Mouse (Mus musculus): ENCODE data around the gene Gm3402.
"Not testable (repeated sequence)": the region's sequence is repeated elsewhere in the genome, so short reads cannot be mapped to it uniquely, and the experiment has no call there.

Gene Gm3402

DNA sequence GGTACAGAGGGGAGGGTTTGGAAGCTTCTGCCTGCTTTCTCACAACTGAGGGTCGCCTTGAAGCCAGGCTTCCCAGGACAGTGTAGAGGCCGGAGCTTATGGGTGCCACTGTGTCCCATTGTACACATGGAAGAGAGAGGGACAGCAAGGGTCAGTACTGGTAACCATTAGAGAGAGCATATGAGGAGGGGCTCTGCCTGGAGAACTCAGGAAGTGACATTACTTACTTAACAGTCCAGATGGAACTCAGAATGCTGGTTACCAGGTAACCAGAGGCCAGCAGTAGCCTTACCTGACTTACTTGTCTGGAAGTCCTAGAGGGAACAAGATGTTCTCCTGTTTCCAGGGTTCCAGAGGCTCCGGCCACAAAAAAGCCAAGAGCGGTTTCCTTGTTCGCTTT lies at the start of gene Gm3402:
TSS of gene Gm3402 (plus strand) at position 301 of the 400 bp plus-strand sequence.
- not testable (repeated sequence) for DNase-seq

DNA sequence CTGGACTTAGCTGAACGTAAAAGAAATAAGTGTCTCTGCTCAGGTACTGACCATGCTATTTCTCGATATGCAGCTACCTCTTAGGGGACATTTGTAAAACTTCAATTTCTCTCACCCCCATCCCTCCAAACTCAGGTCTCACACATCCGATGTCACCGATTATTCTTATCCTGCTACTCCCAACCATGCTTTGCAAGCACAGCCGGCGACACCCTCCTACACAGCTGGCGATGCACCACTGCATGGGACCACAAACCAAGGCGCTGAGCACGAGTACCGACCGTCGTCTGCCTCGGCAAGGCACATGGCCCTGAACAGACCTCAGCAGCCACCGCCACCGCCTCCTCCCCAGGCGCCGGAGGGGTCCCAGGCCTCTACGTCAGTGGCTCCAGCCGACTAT lies 47.3 kb upstream of the Gm3402 start:
- DNase-seq, result no peak

DNA sequence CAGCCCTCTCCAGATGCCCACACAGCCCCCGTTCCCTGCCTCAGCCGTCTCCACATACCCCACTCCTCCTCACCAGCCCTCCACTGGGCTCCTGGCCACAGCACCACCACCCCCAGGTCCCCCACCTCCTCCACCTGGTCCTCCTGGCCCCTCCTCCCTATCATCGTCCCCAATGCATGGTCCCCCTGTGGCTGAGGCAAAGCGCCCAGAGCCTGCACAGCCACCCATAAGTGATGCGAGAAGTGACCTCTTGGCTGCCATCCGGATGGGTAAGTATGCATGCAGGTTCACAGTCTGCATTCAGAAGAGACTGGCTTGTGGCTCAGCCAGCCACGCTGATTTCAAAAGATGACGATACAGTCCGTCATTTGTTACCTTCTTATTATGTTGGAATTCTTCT lies 45.6 kb upstream of the Gm3402 start:
- peak in 1 of 2 experiments; percentile 33 for DNase-seq

DNA sequence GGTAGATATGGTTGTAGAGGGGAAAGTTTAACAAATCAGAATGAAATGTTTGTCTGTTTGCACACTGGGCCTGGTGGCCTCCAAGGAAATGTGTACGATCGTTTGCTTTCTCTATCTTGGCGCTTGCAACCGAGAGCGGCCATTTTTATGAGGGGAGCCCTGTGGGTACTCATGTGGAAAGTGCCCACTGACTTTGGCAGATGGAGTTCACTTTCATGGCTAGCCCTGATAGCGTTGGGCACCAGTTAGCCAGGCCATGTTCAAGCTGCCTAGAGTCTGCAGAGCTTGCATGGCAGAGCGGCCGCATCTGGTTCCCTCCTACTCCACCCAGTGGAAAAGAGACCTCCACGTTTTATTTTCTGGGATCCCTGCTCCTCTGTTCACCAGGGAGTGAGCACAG lies 43.1 kb upstream of the Gm3402 start:
- DNase-seq, result no peak

DNA sequence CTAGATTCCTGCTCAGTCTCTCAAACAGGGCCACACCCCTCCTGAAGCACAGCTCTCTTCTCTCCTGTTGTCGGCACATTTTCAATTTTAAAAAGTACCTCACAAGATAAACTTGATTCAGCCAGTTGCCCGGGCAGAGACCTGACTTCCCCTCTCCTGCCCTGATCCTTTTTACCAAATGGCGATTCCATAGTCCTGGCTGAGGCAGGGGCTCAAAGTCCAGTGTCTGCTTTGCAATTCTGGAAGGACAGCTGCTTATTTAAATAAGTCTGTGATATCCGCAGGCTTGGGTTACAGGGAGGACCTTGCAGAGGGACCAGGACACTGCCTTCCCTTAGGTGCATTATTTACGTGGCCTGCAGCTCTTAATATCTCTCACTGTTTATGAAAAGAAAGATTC lies 42.6 kb upstream of the Gm3402 start:
- DNase-seq, result no peak

DNA sequence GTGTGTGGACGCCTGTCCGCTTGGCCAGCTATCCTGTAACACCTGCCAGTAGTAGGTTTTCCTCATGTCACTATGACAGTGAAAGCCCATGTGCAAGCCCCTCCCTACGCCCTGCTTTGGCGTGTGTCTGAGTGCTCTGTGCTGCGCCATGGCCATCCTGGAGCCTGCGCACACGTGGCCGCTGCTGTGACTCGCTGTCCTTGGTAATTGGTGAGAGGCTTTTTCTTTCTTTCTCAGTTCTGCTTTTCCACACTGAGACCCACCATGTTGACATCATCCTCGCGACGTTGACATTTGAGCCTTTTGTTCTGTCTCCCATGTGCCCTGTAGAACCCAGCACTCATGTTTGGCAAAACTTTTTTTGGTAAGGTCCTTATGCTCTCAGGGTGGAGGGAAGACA lies 42.1 kb upstream of the Gm3402 start:
- DNase-seq, result no peak

DNA sequence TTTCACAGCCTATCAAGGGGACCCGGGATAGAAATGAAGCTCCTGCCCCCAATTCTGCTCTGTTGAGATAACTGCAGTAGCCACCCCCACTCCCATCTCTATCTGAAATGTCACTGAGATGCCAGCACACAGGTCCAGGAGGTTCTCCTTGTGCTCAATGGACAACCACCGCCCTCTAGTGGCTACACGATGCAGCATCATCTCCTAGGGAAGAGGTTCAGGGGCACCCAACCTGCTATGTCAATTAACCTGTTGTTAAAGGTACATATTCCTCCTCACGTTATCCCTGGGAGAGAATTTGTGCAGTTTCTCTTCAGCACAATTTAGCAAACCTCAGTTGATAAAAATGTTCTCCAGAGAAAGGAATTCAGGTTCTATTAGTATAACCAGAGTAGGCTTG lies 34.4 kb upstream of the Gm3402 start:
- DNase-seq, result peak; percentile 61 to 75

DNA sequence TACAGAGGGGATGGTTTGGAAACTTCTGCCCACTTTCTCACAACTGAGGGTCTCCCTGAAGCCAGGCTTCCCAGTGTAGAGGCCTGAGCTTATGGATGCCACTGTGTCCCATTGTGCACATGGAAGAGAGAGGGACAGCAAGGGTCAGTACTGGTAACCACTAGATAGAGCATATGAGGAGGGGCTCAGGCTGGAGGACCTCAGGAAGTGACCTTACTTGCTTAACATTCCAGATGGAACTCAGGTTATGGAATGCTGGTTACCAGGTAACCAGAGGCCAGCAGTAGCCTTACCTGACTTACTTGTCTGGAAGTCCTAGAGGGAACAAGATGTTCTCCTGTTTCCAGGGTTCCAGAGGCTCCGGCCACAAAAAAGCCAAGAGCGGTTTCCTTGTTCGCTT lies 32.3 kb upstream of the Gm3402 start, which contains the start of gene Gm6408:
TSS of gene Gm6408 (plus strand) at position 301 of the 400 bp plus-strand sequence.
- DNase-seq, result not testable (repeated sequence)

DNA sequence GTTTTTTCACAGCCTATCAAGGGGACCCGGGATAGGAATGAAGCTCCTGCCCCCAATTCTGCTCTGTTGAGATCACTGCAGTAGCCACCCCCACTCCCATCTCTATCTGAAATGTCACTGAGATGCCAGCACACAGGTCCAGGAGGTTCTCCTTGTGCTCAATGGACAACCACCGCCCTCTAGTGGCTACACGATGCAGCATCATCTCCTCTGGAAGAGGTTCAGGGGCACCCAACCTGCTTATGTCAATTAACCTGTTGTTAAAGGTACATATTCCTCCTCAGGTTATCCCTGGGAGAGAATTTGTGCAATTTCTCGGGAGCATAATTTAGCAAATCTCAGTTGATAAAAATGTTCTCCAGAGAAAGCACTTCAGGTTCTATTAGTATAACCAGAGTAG lies 25.0 kb upstream of the Gm3402 start:
- DNase-seq, result peak; percentile 56 to 70

DNA sequence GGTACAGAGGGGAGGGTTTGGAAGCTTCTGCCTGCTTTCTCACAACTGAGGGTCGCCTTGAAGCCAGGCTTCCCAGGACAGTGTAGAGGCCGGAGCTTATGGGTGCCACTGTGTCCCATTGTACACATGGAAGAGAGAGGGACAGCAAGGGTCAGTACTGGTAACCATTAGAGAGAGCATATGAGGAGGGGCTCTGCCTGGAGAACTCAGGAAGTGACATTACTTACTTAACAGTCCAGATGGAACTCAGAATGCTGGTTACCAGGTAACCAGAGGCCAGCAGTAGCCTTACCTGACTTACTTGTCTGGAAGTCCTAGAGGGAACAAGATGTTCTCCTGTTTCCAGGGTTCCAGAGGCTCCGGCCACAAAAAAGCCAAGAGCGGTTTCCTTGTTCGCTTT lies 22.9 kb upstream of the Gm3402 start, which contains the start of gene Gm6370:
TSS of gene Gm6370 (plus strand) at position 301 of the 400 bp plus-strand sequence.
- not testable (repeated sequence) for DNase-seq

DNA sequence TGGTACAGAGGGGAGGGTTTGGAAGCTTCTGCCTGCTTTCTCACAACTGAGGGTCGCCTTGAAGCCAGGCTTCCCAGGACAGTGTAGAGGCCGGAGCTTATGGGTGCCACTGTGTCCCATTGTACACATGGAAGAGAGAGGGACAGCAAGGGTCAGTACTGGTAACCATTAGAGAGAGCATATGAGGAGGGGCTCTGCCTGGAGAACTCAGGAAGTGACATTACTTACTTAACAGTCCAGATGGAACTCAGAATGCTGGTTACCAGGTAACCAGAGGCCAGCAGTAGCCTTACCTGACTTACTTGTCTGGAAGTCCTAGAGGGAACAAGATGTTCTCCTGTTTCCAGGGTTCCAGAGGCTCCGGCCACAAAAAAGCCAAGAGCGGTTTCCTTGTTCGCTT lies 11.8 kb upstream of the Gm3402 start, which contains the start of gene 4930449I24Rik:
TSS of gene 4930449I24Rik (plus strand) at position 301 of the 400 bp plus-strand sequence.
- not testable (repeated sequence) for DNase-seq

DNA sequence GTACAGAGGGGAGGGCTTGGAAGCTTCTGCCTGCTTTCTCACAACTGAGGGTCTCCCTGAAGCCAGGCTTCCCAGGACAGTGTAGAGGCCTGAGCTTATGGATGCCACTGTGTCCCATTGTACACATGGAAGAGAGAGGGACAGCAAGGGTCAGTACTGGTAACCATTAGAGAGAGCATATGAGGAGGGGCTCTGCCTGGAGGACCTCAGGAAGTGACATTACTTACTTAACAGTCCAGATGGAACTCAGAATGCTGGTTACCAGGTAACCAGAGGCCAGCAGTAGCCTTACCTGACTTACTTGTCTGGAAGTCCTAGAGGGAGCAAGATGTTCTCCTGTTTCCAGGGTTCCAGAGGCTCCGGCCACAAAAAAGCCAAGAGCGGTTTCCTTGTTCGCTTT lies 11.6 kb downstream of the Gm3402 start, which contains the start of gene Gm3404:
TSS of gene Gm3404 (plus strand) at position 301 of the 400 bp plus-strand sequence.
- DNase-seq, result not testable (repeated sequence)

DNA sequence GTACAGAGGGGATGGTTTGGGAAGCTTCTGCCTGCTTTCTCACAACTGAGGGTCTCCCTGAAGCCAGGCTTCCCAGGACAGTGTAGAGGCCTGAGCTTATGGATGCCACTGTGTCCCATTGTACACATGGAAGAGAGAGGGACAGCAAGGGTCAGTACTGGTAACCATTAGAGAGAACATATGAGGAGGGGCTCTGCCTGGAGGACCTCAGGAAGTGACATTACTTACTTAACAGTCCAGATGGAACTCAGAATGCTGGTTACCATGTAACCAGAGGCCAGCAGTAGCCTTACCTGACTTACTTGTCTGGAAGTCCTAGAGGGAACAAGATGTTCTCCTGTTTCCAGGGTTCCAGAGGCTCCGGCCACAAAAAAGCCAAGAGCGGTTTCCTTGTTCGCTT lies 23.4 kb downstream of the Gm3402 start, which contains the start of gene Gm3409:
TSS of gene Gm3409 (plus strand) at position 301 of the 400 bp plus-strand sequence.
- DNase-seq, result not testable (repeated sequence)

DNA sequence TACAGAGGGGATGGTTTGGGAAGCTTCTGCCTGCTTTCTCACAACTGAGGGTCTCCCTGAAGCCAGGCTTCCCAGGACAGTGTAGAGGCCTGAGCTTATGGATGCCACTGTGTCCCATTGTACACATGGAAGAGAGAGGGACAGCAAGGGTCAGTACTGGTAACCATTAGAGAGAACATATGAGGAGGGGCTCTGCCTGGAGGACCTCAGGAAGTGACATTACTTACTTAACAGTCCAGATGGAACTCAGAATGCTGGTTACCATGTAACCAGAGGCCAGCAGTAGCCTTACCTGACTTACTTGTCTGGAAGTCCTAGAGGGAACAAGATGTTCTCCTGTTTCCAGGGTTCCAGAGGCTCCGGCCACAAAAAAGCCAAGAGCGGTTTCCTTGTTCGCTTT lies 41.9 kb downstream of the Gm3402 start, which contains the start of gene Gm3415:
TSS of gene Gm3415 (plus strand) at position 301 of the 400 bp plus-strand sequence.
- DNase-seq, result not testable (repeated sequence)

DNA sequence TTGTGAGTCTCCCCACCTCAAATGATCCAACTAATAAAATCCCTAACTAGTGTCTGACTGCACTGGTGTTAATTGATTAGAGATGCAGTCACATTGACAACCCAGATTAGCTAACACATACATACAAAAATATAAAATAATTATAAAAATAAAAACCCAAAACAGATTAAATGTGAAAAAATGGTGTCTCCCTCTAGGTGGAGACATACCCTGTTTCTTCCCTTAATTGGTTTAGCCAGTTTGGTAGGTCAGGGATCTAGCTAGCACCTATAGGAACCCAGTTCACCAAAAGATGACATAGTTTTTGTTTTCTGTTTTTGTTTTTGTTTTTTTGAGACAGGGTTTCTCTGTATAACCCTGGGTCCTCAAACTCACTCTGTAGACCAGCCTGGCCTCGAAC lies 50.3 kb downstream of the Gm3402 start:
- no peak for DNase-seq
